Mouse (Mus musculus): ENCODE data around the gene Gm17349. TPM values are rescaled to one million over a fixed set of nuclear protein-coding genes. Genes with fewer than 3 reads are reported as not detected.
"Not testable (repeated sequence)": the region's sequence is repeated elsewhere in the genome, so short reads cannot be mapped to it uniquely, and the experiment has no call there.

Gene Gm17349
- 30.4 and 43.7 TPM in 2 replicates for total RNA-seq (2021)
- long read RNA-seq, partial matches to known transcripts = 0 of 1 reads
- long read RNA-seq, other reads (novel, unspliced or antisense) = 1 of 1 reads

- DNase-seq = peak; percentile 77
Observed at GRCm38 (mm10) chr15:99705440-99706048, at the start of gene Gm17349. Gene Gm17349 (minus strand): TSS chr15:99705490.

DNA sequence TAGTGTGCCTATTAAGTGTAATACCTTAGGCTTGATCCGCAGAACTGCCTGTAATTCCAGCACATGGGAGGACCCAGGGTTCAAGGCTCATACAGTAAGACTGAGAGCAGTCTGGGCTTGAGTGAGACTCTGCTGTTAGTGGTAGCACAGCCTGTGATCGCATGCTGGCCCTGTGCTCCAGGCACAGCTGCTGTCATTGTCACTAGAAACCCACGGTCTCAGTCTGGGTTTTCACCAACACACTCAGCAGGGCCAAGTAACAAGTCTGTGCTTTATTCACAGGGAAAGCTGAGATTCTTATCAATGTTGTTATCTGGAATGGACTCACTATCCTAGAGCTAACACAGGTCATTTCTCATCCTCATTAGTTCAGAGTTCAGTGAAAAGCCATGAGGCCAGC lies 48.9 kb upstream of the Gm17349 start:
- DNase-seq = no peak

GRCm38 (mm10) chr15:99740229-99740628 lies 34.9 kb upstream of the Gm17349 start:
- DNase-seq = no peak

- DNase-seq = no peak
Observed at GRCm38 (mm10) chr15:99736675-99737074, 31.4 kb upstream of the Gm17349 start.

DNA sequence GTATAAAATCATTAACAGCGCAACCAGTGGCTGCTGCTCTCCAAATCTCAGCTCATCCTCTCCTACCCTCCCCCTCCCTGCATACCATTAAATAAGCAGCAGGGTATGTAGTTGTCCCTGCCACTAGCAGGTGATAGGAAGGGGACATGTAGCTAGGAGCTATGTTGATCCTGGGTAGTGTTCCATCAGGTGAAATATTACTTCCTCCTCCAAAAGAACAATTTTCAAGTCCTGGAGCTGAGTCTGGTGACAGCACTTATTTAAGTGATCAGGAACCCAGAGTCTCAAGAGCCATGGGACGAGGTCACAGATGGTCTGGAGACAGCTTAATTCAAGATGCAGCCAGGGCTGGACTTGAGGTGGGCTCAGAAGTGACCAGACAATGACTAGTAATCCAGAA lies 30.3 kb upstream of the Gm17349 start:
- peak; percentile 100 for DNase-seq

- DNase-seq = no peak
Observed at GRCm38 (mm10) chr15:99733186-99733585, 27.9 kb upstream of the Gm17349 start.

- DNase-seq = no peak
Observed at GRCm38 (mm10) chr15:99731678-99732077, 26.4 kb upstream of the Gm17349 start.

- no peak for DNase-seq
Observed at GRCm38 (mm10) chr15:99731167-99731566, 25.9 kb upstream of the Gm17349 start.

GRCm38 (mm10) chr15:99729056-99729783 lies 23.9 kb upstream of the Gm17349 start:
- DNase-seq = no peak

GRCm38 (mm10) chr15:99728211-99728610 lies 22.9 kb upstream of the Gm17349 start:
- no peak for DNase-seq

DNA sequence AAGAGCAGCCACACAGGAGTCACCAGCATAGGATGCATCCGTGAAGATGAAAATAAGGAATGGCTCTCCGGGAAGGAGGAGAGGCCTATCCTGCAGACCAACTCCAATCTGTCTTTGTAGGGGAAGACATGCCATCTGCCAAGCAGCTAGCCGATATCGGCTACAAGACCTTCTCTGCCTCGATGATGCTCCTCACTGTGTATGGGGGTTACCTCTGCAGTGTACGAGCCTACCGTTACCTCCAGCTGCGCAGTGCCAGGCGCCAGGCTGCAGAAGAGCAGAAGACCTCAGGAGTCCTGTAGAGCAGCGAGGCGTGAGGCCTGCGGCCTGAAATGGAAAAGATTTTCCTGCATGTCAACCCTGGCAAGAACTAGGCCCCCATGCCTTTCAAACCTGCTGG lies 22.2 kb upstream of the Gm17349 start:
- no peak for DNase-seq

DNA sequence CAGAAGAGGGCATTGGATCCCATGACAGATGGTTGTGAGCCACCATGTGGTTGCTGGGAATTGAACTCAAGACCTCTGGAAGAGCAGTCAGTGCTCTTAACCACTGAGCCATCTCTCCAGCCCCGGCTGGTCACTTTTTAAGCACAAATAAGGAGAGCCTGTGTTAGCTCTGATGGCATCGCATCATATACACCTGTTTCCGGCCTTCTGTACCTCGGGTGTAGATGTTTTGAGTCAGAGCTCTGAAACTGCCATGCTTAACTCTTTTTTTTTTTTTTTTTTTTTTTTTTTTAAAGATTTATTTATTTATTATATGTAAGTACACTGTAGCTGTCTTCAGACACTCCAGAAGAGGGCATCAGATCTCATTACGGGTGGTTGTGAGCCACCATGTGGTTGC lies 21.7 kb upstream of the Gm17349 start:
- not testable (repeated sequence) for DNase-seq

GRCm38 (mm10) chr15:99726549-99726948 lies 21.3 kb upstream of the Gm17349 start:
- DNase-seq = no peak

DNA sequence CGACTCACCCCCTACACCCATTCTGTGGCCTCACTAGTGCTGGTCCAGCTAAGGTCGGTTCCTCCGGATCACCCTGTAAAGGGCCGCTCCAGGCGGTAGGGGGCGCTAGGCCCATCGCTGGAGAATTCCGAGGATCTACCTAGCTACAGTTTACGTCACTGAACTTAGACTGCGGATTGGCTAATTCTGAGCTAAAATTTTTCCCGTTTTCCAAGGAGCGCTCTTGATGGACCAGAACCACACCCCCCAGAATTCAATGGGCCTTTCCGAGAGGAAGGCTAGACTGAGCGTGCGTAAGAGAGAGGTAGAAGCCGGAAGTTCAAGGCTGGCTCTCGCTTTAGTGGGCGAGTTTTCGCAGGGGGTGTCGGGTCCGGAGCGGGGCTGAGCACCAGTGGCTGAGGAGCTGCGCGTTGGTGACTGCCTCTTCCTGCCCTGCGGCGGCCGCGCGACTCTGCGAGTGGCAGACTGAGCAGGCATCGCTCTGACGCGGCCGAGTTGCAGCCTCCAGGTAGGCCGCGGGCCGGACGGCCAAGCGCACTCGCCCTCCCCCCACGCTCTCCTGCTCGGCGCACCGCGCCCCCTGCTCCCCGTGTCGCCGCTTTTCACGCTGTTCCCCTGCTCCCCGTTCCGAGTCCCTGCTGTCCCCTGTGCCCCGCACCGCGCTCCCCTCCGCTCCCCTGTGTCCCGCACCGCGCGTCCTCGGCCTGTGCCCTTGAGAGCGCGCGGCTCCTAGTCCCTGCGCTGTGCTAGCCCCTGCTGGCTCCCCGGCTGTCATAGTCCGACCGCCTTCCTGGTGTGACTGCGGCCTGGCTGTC lies 20.3 kb upstream of the Gm17349 start, which contains the start of gene Cox14:
Cox14 (plus strand) TSS at position 278 of the 815 bp plus-strand sequence.
- DNase-seq = peak; percentile 91

DNA sequence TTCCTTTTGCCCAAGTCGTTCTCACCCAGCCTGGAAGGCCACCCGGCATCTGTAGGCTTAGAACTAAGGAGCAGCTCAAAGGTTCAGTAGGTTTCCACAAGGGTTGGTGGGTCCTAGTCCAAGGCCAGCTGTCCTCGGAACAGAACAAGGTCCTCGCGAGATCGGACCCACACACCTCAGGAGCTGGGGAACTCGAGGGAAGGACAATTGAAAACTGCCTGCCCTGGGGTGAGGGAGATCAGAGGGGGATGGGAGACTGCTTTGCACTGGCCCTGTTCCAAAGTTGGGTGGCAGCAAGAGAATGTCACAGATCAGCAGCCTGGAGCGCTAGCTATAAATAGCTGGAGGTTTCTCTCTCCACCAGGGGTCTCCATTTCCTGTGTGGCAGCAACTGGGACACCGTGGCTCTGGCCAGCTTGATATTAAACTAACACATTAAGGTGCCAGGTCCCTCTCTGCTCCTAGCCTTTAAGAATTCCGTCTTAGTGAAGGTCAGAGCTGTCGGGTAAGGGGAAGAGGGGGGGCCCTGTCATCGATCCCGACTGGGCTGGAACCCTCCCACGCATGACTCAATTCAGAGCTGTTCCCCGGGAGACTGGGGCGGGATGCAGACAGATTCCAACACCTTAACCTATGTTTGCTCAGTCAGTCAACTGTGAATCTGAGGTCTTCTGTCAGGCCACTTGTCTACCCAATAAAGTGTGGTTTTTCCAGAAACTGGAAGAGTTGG lies 19.2 kb upstream of the Gm17349 start:
- peak; percentile 79 for DNase-seq

DNA sequence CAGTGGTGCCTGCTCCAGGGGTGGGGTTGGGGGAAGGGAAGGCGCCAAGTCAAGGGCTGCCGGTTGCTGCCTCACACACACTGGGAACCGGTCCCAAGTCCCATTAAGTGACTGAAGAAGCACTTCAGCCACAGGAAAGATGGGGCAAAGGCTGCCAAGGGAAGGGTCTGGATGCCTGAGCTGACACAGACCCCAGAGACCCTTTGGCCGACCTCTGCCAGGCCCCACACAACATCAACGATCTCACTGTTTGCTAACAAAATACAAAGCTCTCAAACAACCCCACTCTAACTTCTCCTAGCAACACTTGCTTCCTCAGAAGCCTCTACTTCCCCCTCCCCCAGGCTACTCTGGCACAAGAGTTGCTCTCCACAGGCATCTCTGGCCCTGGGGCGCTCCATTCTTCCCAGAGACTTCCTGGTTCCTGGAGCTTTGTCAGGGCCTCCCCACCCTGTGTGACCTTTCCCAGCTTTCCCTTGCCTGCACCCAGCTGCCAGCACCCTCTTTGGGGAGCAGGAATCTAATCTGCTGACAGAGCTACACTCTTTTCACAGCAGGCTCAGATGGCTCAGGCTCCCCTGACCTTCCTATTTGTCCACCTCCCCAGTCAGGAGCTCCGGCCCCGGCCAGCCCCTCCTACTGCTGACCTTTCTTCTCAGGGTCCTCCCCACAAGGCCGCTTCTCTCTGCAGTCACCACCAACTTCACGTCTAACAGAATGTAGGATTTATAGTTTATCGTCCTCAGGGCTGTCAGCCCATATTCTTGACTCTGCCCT lies 18.4 kb upstream of the Gm17349 start:
- DNase-seq = peak; percentile 82

DNA sequence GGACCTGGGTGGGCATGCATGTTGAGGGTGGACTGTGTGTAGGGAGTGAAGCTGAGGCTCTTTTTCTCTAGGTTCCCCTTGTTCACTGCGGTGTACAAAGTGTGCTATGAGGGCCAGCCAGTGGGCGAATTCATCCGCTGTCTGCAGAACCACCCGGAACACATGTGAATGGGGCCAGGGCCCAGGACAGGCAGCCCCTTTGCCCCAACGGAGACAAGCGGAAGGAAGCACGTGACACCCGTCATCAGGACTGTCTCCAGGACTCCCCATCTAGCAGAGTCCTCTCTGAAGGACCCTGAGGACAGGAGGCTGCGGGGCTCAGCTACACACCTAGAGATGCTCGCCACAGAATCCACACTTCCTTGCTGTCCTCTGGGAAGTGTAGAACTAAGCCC lies 17.8 kb upstream of the Gm17349 start:
- no peak for DNase-seq

DNA sequence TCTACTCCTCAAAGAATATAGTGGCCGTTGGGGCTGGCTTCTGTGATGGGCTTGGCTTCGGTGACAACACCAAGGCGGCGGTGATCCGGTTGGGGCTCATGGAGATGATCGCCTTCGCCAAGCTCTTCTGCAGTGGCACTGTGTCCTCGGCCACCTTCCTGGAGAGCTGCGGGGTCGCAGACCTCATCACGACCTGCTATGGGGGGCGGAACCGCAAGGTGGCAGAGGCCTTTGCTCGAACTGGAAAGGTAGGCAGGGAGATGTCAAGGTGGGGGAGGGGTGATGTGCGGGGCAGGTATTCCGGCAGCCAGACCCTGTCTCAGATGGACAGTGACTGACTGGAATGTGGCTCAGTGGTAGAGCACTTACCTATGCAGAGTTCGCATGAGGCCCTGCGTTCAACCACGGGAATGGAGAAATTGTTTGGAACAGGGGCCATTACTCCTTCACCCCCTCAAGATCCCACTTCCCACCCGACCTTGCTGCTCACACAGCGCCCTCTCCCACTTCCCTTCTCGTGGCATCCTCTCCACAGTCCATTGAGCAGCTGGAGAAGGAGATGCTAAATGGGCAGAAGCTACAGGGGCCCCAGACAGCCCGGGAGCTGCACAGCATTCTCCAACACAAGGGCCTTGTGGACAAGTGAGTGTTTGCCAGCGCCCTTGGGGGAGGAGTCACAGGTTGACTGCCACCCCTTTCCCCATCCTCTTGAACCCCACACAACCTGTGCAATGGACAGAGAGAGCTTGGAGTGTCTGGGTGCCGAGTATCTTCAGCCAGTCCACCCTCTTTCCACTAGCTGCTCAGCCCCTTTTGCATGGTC lies 16.8 kb upstream of the Gm17349 start:
- no peak for DNase-seq

GRCm38 (mm10) chr15:99719865-99720264 lies 14.6 kb upstream of the Gm17349 start:
- DNase-seq = no peak

DNA sequence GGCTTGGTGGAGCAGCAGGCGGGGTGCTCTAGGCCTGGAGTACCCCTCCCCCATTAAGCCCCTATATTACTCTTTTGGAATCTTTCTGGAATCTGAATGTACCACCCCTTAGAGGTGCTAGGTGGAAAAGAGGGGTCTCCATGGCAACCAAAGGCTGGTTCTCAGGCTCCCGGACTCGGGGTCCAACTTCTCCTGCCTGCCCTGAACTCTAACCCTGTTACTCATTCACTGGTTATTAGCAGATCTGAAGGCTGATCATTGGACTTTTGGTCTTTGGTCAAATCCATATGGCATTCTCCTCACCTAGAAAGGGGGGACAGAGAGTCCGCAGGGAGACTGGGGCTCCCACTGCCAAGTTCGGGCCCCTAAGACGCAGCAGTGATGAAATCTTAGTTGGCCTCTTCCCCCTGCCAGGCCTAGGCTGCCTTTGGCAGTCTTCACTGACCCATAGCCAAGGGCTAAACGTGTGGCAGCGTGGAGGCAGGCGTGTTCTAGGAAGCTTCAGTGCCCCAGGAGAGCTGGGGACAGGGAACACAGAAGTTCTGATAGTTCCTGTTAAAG lies 13.3 kb upstream of the Gm17349 start:
- DNase-seq = no peak

Data from adrenal gland, postnatal 25 days (tissue).